Mouse (Mus musculus): Measurements from ENCODE around the gene Epn2.

DNA sequence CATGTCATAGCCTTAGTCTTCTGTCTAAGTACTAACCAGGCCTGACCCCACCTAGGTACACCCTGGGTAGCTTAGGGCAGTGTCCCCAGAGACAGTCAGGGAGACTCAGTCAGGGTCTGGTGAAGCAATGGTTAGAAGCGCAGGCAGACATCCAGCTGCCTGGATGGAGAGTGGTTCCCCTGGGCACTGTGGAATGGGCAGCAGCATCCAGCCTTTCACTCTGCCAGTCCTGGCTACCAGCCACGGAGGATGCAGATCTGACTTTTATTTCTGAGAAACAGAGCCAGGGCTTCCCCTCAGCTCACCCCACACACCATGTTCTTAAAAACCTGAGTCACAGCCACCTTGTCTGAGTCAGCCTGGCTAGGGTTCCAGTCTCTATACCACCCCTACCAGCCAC lies 18.0 kb upstream of the Epn2 start:
- TF ChIP-seq CTCF (IDR thresholded peaks at IDR 0.05; ENCODE audit: low read depth, low read length) = no peak
- no peak for TF ChIP-seq POLR2A (IDR thresholded peaks at IDR 0.05; ENCODE audit: borderline replicate concordance, low read depth, low read length)

All from bone marrow macrophage, adult 2 months (primary cell).